Mouse (Mus musculus) ES-E14 (cell line): Measurements from ENCODE around the gene Lin28b.

Experiments used
- CHD2 ChIP-seq: IDR thresholded peaks from 2 replicates; pipeline ENCODE4 v1.6.1; 2014; ENCODE audit warnings: mild to moderate bottlenecking, low read depth, low read length, inconsistent platforms
- MAFK ChIP-seq: IDR thresholded peaks from 2 replicates; pipeline ENCODE4 v1.6.1; 2014; ENCODE audit warnings: mild to moderate bottlenecking, low read depth, low read length, inconsistent platforms; ENCODE audit not compliant: insufficient read depth
- ZC3H11A ChIP-seq: IDR thresholded peaks from 2 replicates; pipeline ENCODE4 v1.6.1; 2012; ENCODE audit warnings: low read depth, mild to moderate bottlenecking, inconsistent platforms, low read length, borderline replicate concordance

DNA sequence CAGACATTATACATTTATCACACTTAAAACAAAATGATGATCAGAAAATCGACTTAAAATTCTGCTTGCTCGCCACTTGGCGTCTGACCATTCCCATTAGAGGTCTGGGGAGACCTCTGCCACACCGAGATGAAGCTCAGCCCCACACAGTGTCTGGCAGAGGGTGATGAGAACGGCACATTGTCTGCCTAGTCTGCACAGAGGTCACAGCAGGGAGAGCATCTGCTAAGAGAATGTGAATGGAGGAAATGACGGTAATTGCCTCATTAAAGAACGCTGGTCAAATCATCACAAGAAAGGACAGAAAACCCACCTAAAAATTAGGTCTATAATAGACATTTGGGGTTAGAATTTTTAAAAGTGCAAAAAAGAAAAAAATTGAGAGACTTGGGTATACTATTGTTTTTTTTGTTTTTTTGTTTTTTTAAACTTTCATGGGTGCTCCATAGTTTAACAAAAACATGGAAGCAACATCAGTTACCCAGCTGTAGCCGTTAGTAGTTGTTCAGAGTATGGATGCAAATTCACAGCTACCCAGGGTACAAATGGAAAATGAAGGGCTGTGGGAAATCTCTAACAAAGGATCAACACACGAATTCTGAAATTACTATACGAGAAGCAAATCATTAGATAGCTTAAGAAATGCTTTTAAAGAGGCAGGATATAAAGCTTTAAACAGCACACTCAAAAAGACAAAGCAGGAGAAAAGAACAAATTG lies 75.4 kb downstream of the Lin28b start:
- TF ChIP-seq MAFK: no peak
- no peak for TF ChIP-seq CHD2
- no peak for TF ChIP-seq ZC3H11A
